Mouse (Mus musculus) mature B cell (primary cell): Measurements from ENCODE around the gene Olfr556.
"Not testable (repeated sequence)": the region's sequence is repeated elsewhere in the genome, so short reads cannot be mapped to it uniquely, and the experiment has no call there.

Experiments
- in situ Hi-C: fragments of 300-500 bp; cut with MboI; formaldehyde crosslinking; loops from 2 replicates; pipeline ENCODE4 v1.14.3; 2019

Olfr556 gene

GRCm38 (mm10) chr7:102664599-102664998 is at the start of gene Olfr556:
TSS of gene Olfr556 (plus strand) at chr7:102664899.
- in situ Hi-C loops: no loop called here

GRCm38 (mm10) chr7:102618118-102618517 is 46.6 kb upstream of the Olfr556 start, which contains the start of gene Olfr553:
TSS of gene Olfr553 (minus strand) at chr7:102618218.
- in situ Hi-C loops: no loop called here

GRCm38 (mm10) chr7:102619608-102620007 is 45.1 kb upstream of the Olfr556 start:
- in situ Hi-C loops: no loop called here

GRCm38 (mm10) chr7:102620368-102620767 is 44.3 kb upstream of the Olfr556 start:
- in situ Hi-C loops: not testable (repeated sequence)

- in situ Hi-C loops: loop anchor here (10.0 kb wide), 1 partner anchor 132 kb away; no protein-coding TSS in a partner anchor
Measured at GRCm38 (mm10) chr7:102636665-102637064, 28.0 kb upstream of the Olfr556 start.

- in situ Hi-C loops: loop anchor here (10.0 kb wide), 1 partner anchor 133 kb away; no protein-coding TSS in a partner anchor
Measured at GRCm38 (mm10) chr7:102638132-102638531, 26.6 kb upstream of the Olfr556 start, which contains the start of gene Olfr554. TSS of gene Olfr554 (plus strand) at chr7:102638432.

DNA sequence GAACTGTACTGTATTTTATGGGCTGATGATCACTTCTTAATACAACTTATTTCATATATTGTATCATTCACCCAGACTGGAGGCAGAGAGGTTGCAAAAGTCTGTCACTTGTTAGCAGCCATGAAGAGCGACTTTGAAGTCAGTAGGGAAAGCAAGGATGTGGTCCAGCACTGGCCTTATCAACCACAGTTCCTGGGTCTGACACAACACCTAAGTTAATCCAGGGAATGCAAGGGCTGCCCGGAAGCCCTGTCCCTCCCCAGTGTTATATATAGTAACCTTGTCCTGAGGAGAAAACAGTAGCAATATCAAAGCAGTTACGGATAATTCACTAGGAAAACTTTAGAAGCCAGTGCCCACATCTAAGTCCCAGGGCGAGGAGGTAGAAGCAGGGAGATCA is 19.8 kb upstream of the Olfr556 start:
- in situ Hi-C loops: not testable (repeated sequence)

DNA sequence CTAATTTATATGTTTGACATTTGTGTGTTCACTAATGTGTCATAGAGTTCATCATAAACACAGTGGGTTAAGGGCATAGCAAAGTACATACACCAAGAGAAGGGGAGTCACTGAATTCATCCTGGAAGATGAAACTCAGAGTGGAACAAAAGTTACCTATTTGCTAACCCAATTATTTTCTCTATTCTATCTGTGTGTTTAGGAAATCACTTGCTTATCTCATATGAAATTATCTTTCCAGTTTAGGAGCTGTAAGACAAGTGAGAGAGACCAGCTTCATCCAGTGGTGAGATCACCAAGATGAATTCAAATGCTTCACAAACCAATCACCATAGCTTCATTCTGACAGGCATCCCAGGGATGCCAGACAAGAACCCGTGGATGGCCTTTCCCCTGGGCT is 6.2 kb upstream of the Olfr556 start, which contains the start of gene Olfr555:
Olfr555 (plus strand) TSS at position 301 of the 400 bp plus-strand sequence.
- in situ Hi-C loops: no loop called here

- in situ Hi-C loops: no loop called here
Measured at GRCm38 (mm10) chr7:102665378-102665777, 679 bp downstream of the Olfr556 start.

GRCm38 (mm10) chr7:102676225-102676624 is 11.5 kb downstream of the Olfr556 start:
- in situ Hi-C loops: no loop called here

DNA sequence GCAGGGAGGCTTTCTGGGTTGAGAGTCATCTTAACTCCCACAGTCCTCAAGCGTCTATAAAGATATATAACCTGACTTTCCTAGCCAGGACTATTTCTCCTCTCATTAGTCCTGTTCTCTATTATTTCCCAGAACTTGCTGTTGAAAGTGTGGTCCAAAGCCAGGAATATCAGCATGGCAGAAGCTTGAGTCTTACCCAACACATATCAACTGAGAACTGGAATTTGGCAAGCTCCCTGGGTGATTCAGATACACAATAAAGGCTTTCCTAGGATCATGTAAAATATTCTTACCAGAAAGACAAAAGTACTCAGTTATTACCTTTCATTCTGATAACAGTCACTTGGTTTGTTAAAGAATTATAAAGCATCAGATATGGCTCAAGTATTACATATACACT is 17.2 kb downstream of the Olfr556 start:
- in situ Hi-C loops: no loop called here

- in situ Hi-C loops: no loop called here
Measured at GRCm38 (mm10) chr7:102686944-102687501, 22.3 kb downstream of the Olfr556 start, which contains the start of gene Trim68. TSS of gene Trim68 (minus strand) at chr7:102687327.

DNA sequence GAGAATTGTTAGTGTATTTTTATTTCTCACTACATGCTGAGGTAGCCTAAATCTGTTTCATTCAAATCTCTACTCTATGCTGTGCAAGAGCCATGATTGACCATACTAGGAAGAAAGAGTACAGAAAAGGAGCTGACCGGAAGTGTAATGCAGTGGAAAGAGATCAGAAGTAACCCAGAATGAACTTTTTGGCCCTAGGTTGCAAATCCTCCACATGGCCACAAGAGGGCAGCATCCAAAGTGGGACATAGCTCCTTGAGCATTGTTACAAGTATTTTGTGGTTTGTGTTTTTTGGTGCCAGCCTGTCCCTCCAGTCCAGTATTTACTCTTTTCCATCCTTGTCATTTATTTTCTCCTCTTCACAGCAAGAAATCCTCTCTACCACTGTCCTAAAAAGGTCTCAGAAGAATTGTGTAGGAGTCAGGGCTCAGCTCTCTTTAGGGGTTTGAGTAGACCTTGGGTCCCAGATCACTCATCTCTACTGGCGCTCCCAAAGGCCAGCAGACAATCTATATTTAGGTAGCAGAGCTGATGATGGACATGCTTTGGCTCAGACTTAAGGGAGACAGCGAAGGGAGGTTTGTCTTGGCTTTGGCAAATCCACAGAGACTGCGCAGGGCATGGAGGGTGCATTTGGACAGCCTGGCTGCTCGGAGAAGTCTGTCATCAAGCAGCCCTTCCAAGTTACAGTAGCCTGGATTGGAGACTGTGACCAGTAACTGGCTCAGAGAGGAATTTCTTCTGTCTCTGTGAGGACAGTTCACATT is 30.8 kb downstream of the Olfr556 start, which contains the start of gene Olfr557:
Olfr557 (plus strand) TSS at position 553 of the 768 bp plus-strand sequence.
- in situ Hi-C loops: no loop called here

GRCm38 (mm10) chr7:102698461-102698860 is 33.8 kb downstream of the Olfr556 start:
- in situ Hi-C loops: no loop called here

DNA sequence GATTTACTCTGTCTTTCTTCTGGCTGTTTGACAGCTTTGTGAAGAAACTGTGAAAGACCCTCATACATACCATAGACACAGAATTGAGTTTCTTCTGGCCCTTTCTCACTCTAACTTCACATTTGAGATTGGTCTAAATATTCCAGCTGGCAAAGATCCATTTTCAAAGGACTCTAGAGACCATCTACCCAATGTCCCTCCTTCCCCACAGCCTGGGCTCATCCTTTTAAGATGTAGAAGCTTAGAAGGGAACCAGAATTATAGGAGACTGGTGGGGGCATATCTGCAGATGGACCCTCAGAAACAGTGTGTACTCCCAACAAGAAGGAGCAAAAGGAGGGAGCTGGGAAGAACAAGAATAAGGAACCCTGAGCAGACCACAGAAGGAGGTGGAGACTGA is 37.2 kb downstream of the Olfr556 start, which contains the start of gene Olfr558:
Olfr558 (plus strand) TSS at position 301 of the 400 bp plus-strand sequence.
- in situ Hi-C loops: no loop called here

DNA sequence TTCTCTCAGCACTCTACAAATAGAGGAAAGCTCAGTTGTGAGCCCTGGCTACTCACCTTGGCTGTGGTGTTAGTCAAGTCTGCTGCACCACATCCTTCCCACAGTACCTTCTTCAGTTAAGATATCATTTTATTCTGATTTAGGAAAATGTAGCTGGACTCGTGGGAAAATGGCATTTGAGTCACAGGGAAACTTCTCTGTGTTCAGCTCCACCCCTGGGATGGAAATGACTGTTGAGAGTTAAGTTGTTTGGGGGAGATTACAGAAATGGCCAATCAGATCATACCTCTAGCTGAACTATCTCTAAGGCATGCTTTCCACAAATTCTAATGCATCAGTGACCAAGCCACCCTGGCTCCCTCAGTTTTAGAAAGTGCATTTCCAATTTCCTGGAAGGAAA is 54.3 kb downstream of the Olfr556 start, which contains the start of gene Olfr33:
Olfr33 (minus strand) TSS at position 101 of the 400 bp plus-strand sequence.
- in situ Hi-C loops: no loop called here
